Mouse (Mus musculus) right cerebral cortex, postnatal 4 days (tissue): Measurements from ENCODE around the gene Ost4.
A peak's percentile ranks its signal among the peaks of the same experiment; 100 is the strongest.

ENCODE experiments used
- DNase-seq: peaks from one replicate; pipeline ENCODE4 v3.0.0-alpha.2; 2022

The Ost4 gene

GRCm38 (mm10) chr5:30922581-30923041 is 15.0 kb upstream of the Ost4 start:
- DNase-seq = no peak

- DNase-seq = peak; percentile 98
These were observed 13.9 kb upstream of the Ost4 start, which contains the start of gene Khk for GRCm38 (mm10) chr5:30921256-30922033. Gene Khk (plus strand): TSS chr5:30921431.

- no peak for DNase-seq
These were observed 13.0 kb upstream of the Ost4 start for GRCm38 (mm10) chr5:30920621-30921020.

GRCm38 (mm10) chr5:30919831-30920614 is 12.4 kb upstream of the Ost4 start:
- no peak for DNase-seq

- no peak for DNase-seq
These were observed 11.1 kb upstream of the Ost4 start for GRCm38 (mm10) chr5:30918691-30919090.

GRCm38 (mm10) chr5:30917891-30918670 is 10.5 kb upstream of the Ost4 start:
- DNase-seq = no peak

GRCm38 (mm10) chr5:30917348-30917747 is 9.8 kb upstream of the Ost4 start:
- no peak for DNase-seq

GRCm38 (mm10) chr5:30916841-30917240 is 9.3 kb upstream of the Ost4 start:
- no peak for DNase-seq

- peak; percentile 76 for DNase-seq
These were observed 8.4 kb upstream of the Ost4 start for GRCm38 (mm10) chr5:30915974-30916433.

GRCm38 (mm10) chr5:30915456-30915855 is 7.9 kb upstream of the Ost4 start:
- no peak for DNase-seq

- no peak for DNase-seq
These were observed 7.3 kb upstream of the Ost4 start for GRCm38 (mm10) chr5:30914849-30915248.

GRCm38 (mm10) chr5:30914101-30914635 is 6.6 kb upstream of the Ost4 start:
- no peak for DNase-seq

GRCm38 (mm10) chr5:30913060-30913841 is 5.7 kb upstream of the Ost4 start, which contains the start of gene Emilin1:
Gene Emilin1 (plus strand): TSS chr5:30913402.
- DNase-seq = no peak

GRCm38 (mm10) chr5:30912156-30912555 is 4.6 kb upstream of the Ost4 start:
- no peak for DNase-seq

GRCm38 (mm10) chr5:30910481-30910880 is 2.9 kb upstream of the Ost4 start:
- DNase-seq = no peak

- no peak for DNase-seq
These were observed 2.3 kb upstream of the Ost4 start for GRCm38 (mm10) chr5:30909863-30910262.

GRCm38 (mm10) chr5:30909300-30909659 is 1.7 kb upstream of the Ost4 start:
- no peak for DNase-seq

GRCm38 (mm10) chr5:30908426-30909299 is 1.1 kb upstream of the Ost4 start:
- DNase-seq = no peak

- DNase-seq = no peak
These were observed 5.7 kb downstream of the Ost4 start for GRCm38 (mm10) chr5:30901860-30902259.

- DNase-seq = no peak
These were observed 17.2 kb downstream of the Ost4 start for GRCm38 (mm10) chr5:30890375-30890774.
